Mouse (Mus musculus) heart, adult 10 weeks (tissue): ENCODE results near the gene Cypt14. TPM values are rescaled to one million over a fixed set of nuclear protein-coding genes. Genes with fewer than 3 reads are reported as not detected.

ENCODE experiments used
- polyA plus RNA-seq: library from polyadenylated mRNA; stranded (reverse); fragments of 350-450 nt; fragmentation: Illumina TruSeq; extraction: RNeasy Lipid Tissue Mini Kit (QIAGEN cat#74804); gene quantifications from one replicate; pipeline ENCODE4 v1.2.3, GENCODE M21; 2014; ENCODE audit warnings: low read depth, low replicate concordance

Cypt14 gene
- not detected for polyA plus RNA-seq

DNA sequence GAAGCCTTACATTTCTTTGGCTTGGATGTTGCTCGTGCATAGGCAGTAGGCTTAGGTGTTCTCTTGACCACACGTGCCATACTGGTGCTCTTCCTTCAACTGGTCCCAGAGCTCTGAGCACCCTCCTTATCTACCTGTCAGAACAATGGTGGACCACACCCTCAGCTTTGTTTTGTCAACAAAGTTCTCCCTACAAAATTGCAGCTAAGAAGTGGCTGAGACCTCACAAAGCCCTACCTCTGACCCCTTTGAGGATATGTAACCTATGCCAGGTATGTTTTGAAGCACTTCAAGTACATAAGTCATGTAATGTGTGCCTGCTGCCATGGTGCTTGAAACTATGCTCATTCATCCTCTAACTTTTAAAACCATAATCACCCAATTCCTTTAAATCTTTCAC, at the start of gene Cypt14:
TSS of gene Cypt14 (minus strand) at position 101 of the 400 bp plus-strand sequence.

